Comparison of ENCODE assay signal across 8 mouse cellular contexts in genomic region chr4:108300670-108301373, GRCm38 (mm10). TPM values are rescaled to one million over a fixed set of nuclear protein-coding genes. Genes with fewer than 3 reads are reported as not detected.
DNase-seq lines count a peak whose midpoint lies in the region; ATAC-seq lines count a peak whose summit lies in the region.

Zyg11b (minus strand) TSS chr4:108301096.

- no peaks in the 10 kb centered on the region for H3K36me3 ChIP-seq in hindbrain, embryonic 16.5 days (ENCODE audit: control insufficient read depth, insufficient read depth, low read length)
- H3K36me3 ChIP-seq in megakaryocyte, embryonic 14.5 days (replicated peaks; ENCODE audit: low read length): peaks cover 10% of the 10 kb centered on the region

- peak within 1 kb of the TSS; percentile 71 for H3K4me2 ChIP-seq in hindbrain, embryonic 16.5 days (ENCODE audit: low read length)

- peak; percentile 97 for ATAC-seq in hindbrain, embryonic 16.5 days

- H3K4me1 ChIP-seq in hindbrain, embryonic 16.5 days (ENCODE audit: control insufficient read depth, insufficient read depth, low read depth, low read length): peaks cover 17% of the 10 kb centered on the region
- H3K4me1 ChIP-seq in megakaryocyte, embryonic 14.5 days: peaks cover 52% of the 10 kb centered on the region

- WGBS in hindbrain, embryonic 16.5 days: under 1% methylated on average over 33 of the region's 58 CpGs

- H3K9ac ChIP-seq in hindbrain, embryonic 16.5 days (ENCODE audit: low read depth, low read length): peak within 1 kb of the TSS; percentile 99

- H3K4me3 ChIP-seq in hindbrain, embryonic 16.5 days (ENCODE audit: low read length): peak within 1 kb of the TSS; percentile 93
- peak within 1 kb of the TSS; percentile 99 for H3K4me3 ChIP-seq in megakaryocyte, embryonic 14.5 days (replicated peaks)

- peak; percentile 97 for DNase-seq in ZHBTc4 (ENCODE audit: low read depth, low spot score)
- peak; percentile 69 to 89 for DNase-seq in cerebellum, postnatal 4 days (ENCODE audit: low spot score in 2 of 2)
- DNase-seq in gastrocnemius, adult 18-20 months (ENCODE audit: low spot score): peak; percentile 83
- DNase-seq in left cerebral cortex, adult 8-10 months (ENCODE audit: low spot score in 2 of 2): peak; percentile 69 to 78
- peak; percentile 92 to 93 for DNase-seq in right cerebral cortex, postnatal 10 days (ENCODE audit: low spot score in 2 of 2)
- peak; percentile 81 for DNase-seq in urinary bladder, postnatal 25 days (ENCODE audit: low spot score)

- peak within 1 kb of the TSS; percentile 93 for H3K27ac ChIP-seq in hindbrain, embryonic 16.5 days (ENCODE audit: low read depth, low read length)

- no peaks in the 10 kb centered on the region; the same call in 1 of the 2 replicates for H3K9me3 ChIP-seq in hindbrain, embryonic 16.5 days (ENCODE audit: control insufficient read depth, low read length)
- peaks cover 6% of the 10 kb centered on the region for H3K9me3 ChIP-seq in megakaryocyte, embryonic 14.5 days

- no peaks in the 10 kb centered on the region for H3K27me3 ChIP-seq in hindbrain, embryonic 16.5 days (replicated peaks; ENCODE audit: control insufficient read depth, insufficient read depth, low read length)
- H3K27me3 ChIP-seq in megakaryocyte, embryonic 14.5 days (replicated peaks): no peaks in the 10 kb centered on the region

RNA-seq across cellular contexts. Expression of gene Zyg11b, which starts in this region (rescaled TPM):
- 10 to 100 TPM; 59.6 to 65.3 TPM for total RNA-seq in gastrocnemius, adult 18-20 months (2021)
- 25.8 and 32.1 TPM in 2 replicates for polyA plus RNA-seq in hindbrain, embryonic 16.5 days (2015; fragmentation: Nextera tagmentation; extraction: Ambion mirVana)
- total RNA-seq in left cerebral cortex, adult 8-10 months (2022): 100 to 1,000 TPM in 2 of 4 experiments, 10 to 100 TPM in 2; 84.5 to 105 (median 95.2) TPM
- 0.37 and 0.89 TPM in 2 replicates for polyA plus RNA-seq in megakaryocyte, embryonic 14.5 days (2012; ENCODE audit: insufficient read depth, low replicate concordance)

Comparison
In these comparisons a context has a peak if more than half of its experiments do, and no peak if none do; other contexts are left out.
1. Peak in every context shown above with its lines: DNase-seq, ATAC-seq, H3K4me3 ChIP-seq and H3K27ac ChIP-seq.
2. RNA of gene Zyg11b (polyA plus RNA-seq): 25.8 to 32.1 TPM in hindbrain, embryonic 16.5 days; 0.37 to 0.89 TPM in megakaryocyte, embryonic 14.5 days; every median in the first group is over 10 times any median in the second.